Mouse (Mus musculus) liver, adult 2 months (tissue): ENCODE results near the gene Fam234a. TPM values are rescaled to one million over a fixed set of nuclear protein-coding genes. Genes with fewer than 3 reads are reported as not detected.
A peak's percentile ranks its signal among the peaks of the same experiment; 100 is the strongest.

Source experiments
- DNase-seq: peaks from one replicate; pipeline ENCODE4 v3.0.0-alpha.2; 2011; ENCODE audit warnings: low read depth, low spot score; ENCODE audit errors: extremely low read depth
- H3K27ac ChIP-seq: fragments of 200-500 bp; replicated peaks from 2 replicates; pipeline ENCODE4 v1.5.1; 2012; ENCODE audit warnings: low read depth, mild to moderate bottlenecking, control low read depth, inconsistent platforms, low read length; ENCODE audit not compliant: insufficient read depth
- H3K27me3 ChIP-seq: fragments of 200-500 bp; 2 replicates; pipeline ENCODE4 v1.6.1; 2012; ENCODE audit warnings: mild to moderate bottlenecking, moderate library complexity, low read length, inconsistent platforms; ENCODE audit not compliant: control insufficient read depth, insufficient read depth
- H3K36me3 ChIP-seq: fragments of 200-500 bp; 2 replicates; pipeline ENCODE4 v1.6.1; 2012; ENCODE audit warnings: low read length, inconsistent platforms; ENCODE audit not compliant: control insufficient read depth, insufficient read depth
- H3K4me1 ChIP-seq: fragments of 200-500 bp; 2 replicates; pipeline ENCODE4 v1.6.1; 2011; ENCODE audit warnings: low read length; ENCODE audit not compliant: control insufficient read depth, insufficient read depth
- H3K4me3 ChIP-seq: fragments of 200-500 bp; 2 replicates; pipeline ENCODE4 v1.5.1; 2011; ENCODE audit warnings: low read depth, mild to moderate bottlenecking, control low read depth, low read length, moderate library complexity; ENCODE audit not compliant: insufficient read depth
- H3K79me2 ChIP-seq: fragments of 200-500 bp; 2 replicates; pipeline ENCODE4 v1.6.1; 2012; ENCODE audit warnings: inconsistent platforms, mild to moderate bottlenecking, low read length, moderate library complexity; ENCODE audit not compliant: control insufficient read depth, insufficient read depth
- H3K9ac ChIP-seq: fragments of 200-500 bp; 2 replicates; pipeline ENCODE4 v1.6.1; 2012; ENCODE audit warnings: low read depth, mild to moderate bottlenecking, control low read depth, inconsistent platforms, low read length
- CTCF ChIP-seq: fragments of 200-500 bp; IDR thresholded peaks from 2 replicates; pipeline ENCODE4 v1.5.1; 2011; ENCODE audit warnings: low read depth, low read length, control low read depth
- POLR2A ChIP-seq: fragments of 200-500 bp; IDR thresholded peaks from 2 replicates; pipeline ENCODE4 v1.6.1; 2011; ENCODE audit warnings: low read length, control low read depth; ENCODE audit not compliant: insufficient read depth; ENCODE audit errors: extremely low read depth
- WGBS: fragments of 180-500 bp; shearing (Covaris S2); methylation state at CpG from one replicate; pipeline ENCODE4 v1.1.7; 2018; 5-methylcytosine and 5-hydroxymethylcytosine counted together
- polyA plus RNA-seq: library from polyadenylated mRNA; depleted of rRNA; stranded (reverse); fragments of >200 nt; gene quantifications from 2 replicates; pipeline ENCODE4 v1.2.3, GENCODE M21; 2012
- total RNA-seq: library from RNA; depleted of rRNA; stranded (reverse); fragments of >200 nt; gene quantifications from 2 replicates; pipeline ENCODE4 v1.2.3, GENCODE M21; 2014

Gene Fam234a
- total and polyA plus RNA-seq, 2 experiments, result 12.6 to 50.8 TPM

GRCm38 (mm10) chr17:26240120-26240790, 3.8 kb downstream of the Fam234a start:
- H3K27me3 ChIP-seq, result no peaks in the 10 kb centered on the region
- no peak overlapping the region for H3K4me3 ChIP-seq
- H3K4me1 ChIP-seq, result peaks cover 5% of the 10 kb centered on the region; the same call in 1 of the 2 replicates
- no peak overlapping the region for H3K27ac ChIP-seq
- WGBS, result 81% methylated on average over 6 of the region's 6 CpGs
- DNase-seq, result no peak
- H3K36me3 ChIP-seq, result no peaks in the 10 kb centered on the region
- TF ChIP-seq CTCF (no peak), POLR2A (no peak)
- H3K9ac ChIP-seq, result no peak overlapping the region
- peaks cover 16% of the 10 kb centered on the region; the same call in 1 of the 2 replicates for H3K79me2 ChIP-seq

- WGBS, result 73% methylated on average over 2 of the region's 2 CpGs
- H3K9ac ChIP-seq, result no peak overlapping the region
- no peak overlapping the region for H3K4me3 ChIP-seq
- no peaks in the 10 kb centered on the region for H3K27me3 ChIP-seq
- DNase-seq, result no peak
- TF ChIP-seq CTCF, result no peak
- TF ChIP-seq POLR2A, result no peak
- peaks cover 3% of the 10 kb centered on the region; the same call in 1 of the 2 replicates for H3K4me1 ChIP-seq
- H3K27ac ChIP-seq, result no peak overlapping the region
- no peaks in the 10 kb centered on the region for H3K36me3 ChIP-seq
- H3K79me2 ChIP-seq, result peaks cover 20% of the 10 kb centered on the region; the same call in 1 of the 2 replicates
Measured at GRCm38 (mm10) chr17:26239551-26239950, 4.5 kb downstream of the Fam234a start.

GRCm38 (mm10) chr17:26237667-26238066, 6.4 kb downstream of the Fam234a start:
- no peak for TF ChIP-seq POLR2A
- no peak for TF ChIP-seq CTCF
- Histone ChIP-seq H3K79me2 (peaks cover 23% of the 10 kb centered on the region; the same call in 1 of the 2 replicates), H3K9ac (no peak overlapping the region), H3K36me3 (no peaks in the 10 kb centered on the region), H3K4me1 (peaks cover 2% of the 10 kb centered on the region; the same call in 1 of the 2 replicates), H3K27me3 (no peaks in the 10 kb centered on the region), H3K4me3 (no peak overlapping the region), H3K27ac (no peak overlapping the region)
- no peak for DNase-seq
- WGBS, result 87% methylated on average over 10 of the region's 10 CpGs

DNA sequence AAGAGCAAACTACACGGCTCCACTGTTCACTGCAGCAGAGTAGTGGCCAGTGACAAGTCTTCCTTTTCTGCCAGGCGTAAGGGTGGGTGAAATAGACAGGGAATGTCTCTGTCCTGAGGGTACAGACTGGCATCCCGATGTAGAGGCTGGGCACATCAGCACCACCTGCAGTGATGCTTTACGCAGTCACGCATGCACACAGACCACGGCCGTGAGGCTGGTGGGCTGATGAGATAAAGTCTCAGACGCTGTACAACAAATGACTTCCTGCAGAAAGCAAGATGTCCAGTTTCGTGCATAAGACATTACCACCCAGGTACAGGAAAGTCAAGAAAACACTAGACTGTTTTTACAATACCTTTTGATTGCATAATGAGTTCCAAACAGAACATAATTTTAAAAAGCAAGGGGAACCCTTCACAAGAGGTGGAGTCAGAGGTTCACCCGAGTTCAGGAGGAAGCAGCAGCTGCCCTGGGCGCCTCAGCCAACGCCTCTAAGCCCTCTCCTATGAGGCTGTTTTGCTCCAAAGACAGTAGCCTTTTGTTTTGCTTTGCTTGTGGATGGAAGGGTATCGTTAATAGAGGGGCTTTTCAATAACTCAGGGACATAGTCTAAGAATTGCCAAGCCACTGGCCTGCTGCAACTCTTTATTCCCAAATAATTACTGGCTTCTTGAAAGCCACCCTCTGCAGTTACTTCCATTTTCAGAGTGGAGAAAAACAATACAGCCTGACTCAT, 8.8 kb downstream of the Fam234a start:
- Histone ChIP-seq H3K4me1 (no peaks in the 10 kb centered on the region), H3K27ac (peak overlapping the region; percentile 8; the same call in 1 of the 2 replicates)
- 77% methylated on average over 13 of the region's 13 CpGs for whole genome bisulfite sequencing

DNA sequence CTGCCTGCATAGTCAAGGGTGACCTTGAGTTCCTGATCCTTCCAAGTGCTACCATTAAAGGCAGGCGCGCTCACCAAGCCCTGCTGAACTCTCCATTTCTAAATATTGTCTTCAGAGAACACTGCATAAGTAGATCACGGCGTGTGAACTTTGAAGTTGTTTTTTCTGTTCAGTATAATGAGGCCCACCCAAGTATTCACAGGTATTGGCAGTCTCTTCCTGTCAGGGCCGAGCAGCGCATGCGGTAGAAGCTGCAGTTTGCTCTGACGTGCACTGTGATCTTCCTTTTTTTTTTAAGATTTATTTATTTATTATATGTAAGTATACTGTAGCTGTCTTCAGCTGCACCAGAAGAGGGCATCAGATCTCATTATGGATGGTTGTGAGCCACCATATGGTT, 9.7 kb downstream of the Fam234a start:
- H3K4me3 ChIP-seq, result no peak overlapping the region
- DNase-seq, result no peak
- H3K36me3 ChIP-seq, result no peaks in the 10 kb centered on the region
- no peak overlapping the region for H3K27ac ChIP-seq
- TF ChIP-seq CTCF (no peak), POLR2A (no peak)
- H3K79me2 ChIP-seq, result peaks cover 22% of the 10 kb centered on the region; the same call in 1 of the 2 replicates
- H3K4me1 ChIP-seq, result no peaks in the 10 kb centered on the region
- H3K27me3 ChIP-seq, result no peaks in the 10 kb centered on the region
- WGBS, result 89% methylated on average over 8 of the region's 8 CpGs
- H3K9ac ChIP-seq, result no peak overlapping the region

More for the DNA sequence above, 8.8 kb downstream of the Fam234a start:
- Histone ChIP-seq H3K36me3 (no peaks in the 10 kb centered on the region), H3K79me2 (peaks cover 17% of the 10 kb centered on the region; the same call in 1 of the 2 replicates), H3K4me3 (no peak overlapping the region), H3K9ac (no peak overlapping the region), H3K27me3 (no peaks in the 10 kb centered on the region)
- no peak for DNase-seq
- TF ChIP-seq CTCF, result no peak
- TF ChIP-seq POLR2A, result no peak

DNA sequence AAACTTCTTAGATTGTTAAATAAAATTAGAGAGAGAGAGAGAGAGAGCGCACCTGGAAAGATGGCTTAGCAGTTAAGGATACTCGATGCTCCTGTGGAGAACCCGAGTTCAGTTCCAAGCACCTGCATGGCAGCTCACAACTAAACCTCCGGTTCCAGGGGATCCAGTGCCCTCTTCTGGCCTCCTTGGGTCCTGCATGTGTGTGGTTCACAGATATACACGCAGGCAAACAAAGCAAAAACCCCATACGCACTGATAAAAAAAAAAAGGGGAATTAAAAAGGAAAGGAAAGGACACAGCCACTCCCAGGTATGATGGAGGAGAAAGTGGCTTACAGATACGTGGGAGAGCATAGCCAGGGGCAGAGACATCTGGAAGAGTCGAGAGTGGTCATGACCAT, 11.2 kb downstream of the Fam234a start:
- Histone ChIP-seq H3K9ac (no peak overlapping the region), H3K27ac (no peak overlapping the region), H3K79me2 (peaks cover 24% of the 10 kb centered on the region; the same call in 1 of the 2 replicates), H3K36me3 (no peaks in the 10 kb centered on the region), H3K27me3 (no peaks in the 10 kb centered on the region), H3K4me3 (no peak overlapping the region), H3K4me1 (no peaks in the 10 kb centered on the region)
- DNase-seq, result no peak
- TF ChIP-seq POLR2A (no peak), CTCF (peak; percentile 63)
- 87% methylated on average over 8 of the region's 8 CpGs for WGBS
